In genomic region chr4:132638461-132639190, GRCm38 (mm10) we compare ENCODE assay signal across 8 mouse cellular contexts. TPM values are rescaled to one million over a fixed set of nuclear protein-coding genes. Genes with fewer than 3 reads are reported as not detected.
DNase-seq lines count a peak whose midpoint lies in the region; ATAC-seq lines count a peak whose summit lies in the region.

Eya3 (plus strand) TSS chr4:132638987.

- H3K27ac ChIP-seq in lung, embryonic 16.5 days (ENCODE audit: low read length), result peak within 1 kb of the TSS; percentile 88

- peak; percentile 98 to 99 for ATAC-seq in hematopoietic stem cell, adult 5-6 weeks (replicated peaks in 1 of 2; ENCODE audit: insufficient read depth in 1 of 2, low FRiP score in 2 of 2, low TSS enrichment in 1 of 2, low read depth in 1 of 2, poor library complexity in 2 of 2, severe bottlenecking in 2 of 2)
- peak; percentile 99 for ATAC-seq in lung, embryonic 16.5 days (ENCODE audit: low read depth)

- H3K36me3 ChIP-seq in lung, embryonic 16.5 days (ENCODE audit: control insufficient read depth, insufficient read depth, low read length), result peaks cover 8% of the 10 kb centered on the region

- H3K4me2 ChIP-seq in lung, embryonic 16.5 days (ENCODE audit: low read depth, low read length), result peak within 1 kb of the TSS; percentile 79

- DNase-seq in MEL-GATA-1-ER (ENCODE audit: extremely low read depth, low read depth), result peak; percentile 95
- DNase-seq in cerebellum, adult 8-10 months, result peak; percentile 91
- peak; percentile 96 for DNase-seq in forelimb bud, embryonic 11.5 days (ENCODE audit: low read depth, low spot score)
- peak; percentile 83 for DNase-seq in layer of hippocampus, adult 9-10 months (ENCODE audit: low spot score)
- DNase-seq in ovary, postnatal 10 days (ENCODE audit: low spot score), result peak; percentile 86
- DNase-seq in thymus, postnatal 10 days (ENCODE audit: low spot score in 2 of 2), result peak; percentile 90 to 91

- WGBS in lung, embryonic 16.5 days, result under 1% methylated on average over 41 of the region's 41 CpGs

- peak within 1 kb of the TSS; percentile 95 for H3K9ac ChIP-seq in lung, embryonic 16.5 days (ENCODE audit: low read length)

- peak within 1 kb of the TSS; percentile 98 for H3K4me3 ChIP-seq in lung, embryonic 16.5 days (ENCODE audit: low read length)

- H3K9me3 ChIP-seq in lung, embryonic 16.5 days (ENCODE audit: control insufficient read depth, low read length), result no peaks in the 10 kb centered on the region

- peaks cover 8% of the 10 kb centered on the region; the same call in 1 of the 2 replicates for H3K4me1 ChIP-seq in lung, embryonic 16.5 days (replicated peaks; ENCODE audit: control insufficient read depth, insufficient read depth, low read length)

- H3K27me3 ChIP-seq in lung, embryonic 16.5 days (ENCODE audit: control insufficient read depth, insufficient read depth, low read depth, low read length), result no peaks in the 10 kb centered on the region

RNA-seq across cellular contexts. Expression of gene Eya3, which starts in this region (rescaled TPM):
- total RNA-seq in hematopoietic stem cell, adult 5-6 weeks (2017), result 25.1 and 26.6 TPM in 2 replicates
- 26.0 and 28.1 TPM in 2 replicates for polyA plus RNA-seq in lung, embryonic 16.5 days (2015; fragmentation: Nextera tagmentation; extraction: Ambion mirVana)

Comparison
In these comparisons a context has a peak if more than half of its experiments do, and no peak if none do; other contexts are left out.
1. Peak in every context shown above with its lines: DNase-seq, ATAC-seq, H3K4me3 ChIP-seq and H3K27ac ChIP-seq.